Mouse (Mus musculus) MEL (cell line): Measurements from ENCODE around the gene Fam193b. TPM values are rescaled to one million over a fixed set of nuclear protein-coding genes. Genes with fewer than 3 reads are reported as not detected.

Experiments used
- DNase-seq: peaks from one replicate; pipeline ENCODE4 v3.0.0; 2011; ENCODE audit warnings: low read depth, low spot score
- H3K27ac ChIP-seq: 2 replicates; pipeline ENCODE4 v1.5.1; 2012; ENCODE audit warnings: low read depth, mild to moderate bottlenecking, control low read depth, low read length, moderate library complexity; ENCODE audit not compliant: control insufficient read depth
- H3K27me3 ChIP-seq, 2 experiments: fragments of 150-350 bp in 1 of 2; sonication (generic) in 1 of 2; 2 replicates each; pipeline ENCODE4 v1.6.1; 2012; ENCODE audit warnings: low read length in 2 of 2, mild to moderate bottlenecking in 2 of 2, improper control_type of control experiment in 1 of 2, moderate library complexity in 1 of 2; ENCODE audit not compliant: insufficient read depth in 2 of 2, control insufficient read depth in 1 of 2
- H3K36me3 ChIP-seq, 2 experiments: 2 replicates each; pipeline ENCODE4 v1.6.1; 2012 to 2014; ENCODE audit warnings: low read length in 2 of 2, improper control_type of control experiment in 1 of 2, inconsistent platforms in 1 of 2, mild to moderate bottlenecking in 1 of 2; ENCODE audit not compliant: insufficient read depth in 2 of 2, control insufficient read depth in 1 of 2
- H3K4me1 ChIP-seq, 2 experiments: fragments of 150-350 bp in 1 of 2; sonication (generic) in 1 of 2; 2 replicates each; pipeline ENCODE4 v1.6.1; 2012; ENCODE audit warnings: low read length in 2 of 2, improper control_type of control experiment in 1 of 2, mild to moderate bottlenecking in 1 of 2; ENCODE audit not compliant: insufficient read depth in 2 of 2, control insufficient read depth in 1 of 2
- H3K4me3 ChIP-seq, 2 experiments: fragments of 150-350 bp in 1 of 2; sonication (generic) in 1 of 2; 2 replicates each; pipeline ENCODE4 v1.5.1; 2012; ENCODE audit warnings: low read depth in 2 of 2, low read length in 2 of 2, mild to moderate bottlenecking in 2 of 2, moderate library complexity in 2 of 2, control low read depth in 1 of 2, improper control_type of control experiment in 1 of 2; ENCODE audit not compliant: control insufficient read depth in 1 of 2, insufficient read depth in 1 of 2
- H3K79me2 ChIP-seq: 2 replicates; pipeline ENCODE4 v1.6.1; 2012; ENCODE audit warnings: mild to moderate bottlenecking, low read length, moderate library complexity; ENCODE audit not compliant: control insufficient read depth, poor library complexity, insufficient read depth
- H3K9ac ChIP-seq: 2 replicates; pipeline ENCODE4 v1.6.1; 2012; ENCODE audit warnings: low read depth, mild to moderate bottlenecking, control low read depth, low read length, moderate library complexity; ENCODE audit not compliant: control insufficient read depth, poor library complexity, severe bottlenecking
- H3K9me3 ChIP-seq: fragments of 150-350 bp; sonication (generic); replicated peaks from 2 replicates; pipeline ENCODE4 v1.6.1; 2012; ENCODE audit warnings: mild to moderate bottlenecking, low read length, improper control_type of control experiment, moderate library complexity; ENCODE audit not compliant: insufficient read depth
- BHLHE40 ChIP-seq: IDR thresholded peaks from 2 replicates; pipeline ENCODE4 v1.6.1; 2012; ENCODE audit warnings: low read depth, mild to moderate bottlenecking, inconsistent platforms, low read length, improper control_type of control experiment, borderline replicate concordance
- CHD2 ChIP-seq: IDR thresholded peaks from 2 replicates; pipeline ENCODE4 v1.6.1; 2011; ENCODE audit warnings: low read length, improper control_type of control experiment
- CTCF ChIP-seq, 3 experiments: IDR thresholded peaks in 2 of 3; conservative IDR thresholded peaks in 1 of 3; 2 replicates each; pipeline ENCODE4 v1.5.1; 2011 to 2012; ENCODE audit warnings: low read length in 3 of 3, low read depth in 2 of 3, mild to moderate bottlenecking in 2 of 3, improper control_type of control experiment in 1 of 3, inconsistent platforms in 1 of 3, mixed read lengths in 1 of 3, moderate library complexity in 1 of 3; ENCODE audit not compliant: control insufficient read depth in 1 of 3, insufficient read depth in 1 of 3, poor library complexity in 1 of 3, severe bottlenecking in 1 of 3
- E2F4 ChIP-seq: IDR thresholded peaks from 2 replicates; pipeline ENCODE4 v1.6.1; 2011; ENCODE audit warnings: low read depth, low read length, improper control_type of control experiment, borderline replicate concordance
- ELF1 ChIP-seq: IDR thresholded peaks from 2 replicates; pipeline ENCODE4 v1.6.1; 2014; ENCODE audit warnings: low read depth, mild to moderate bottlenecking, inconsistent platforms, low read length, improper control_type of control experiment, moderate library complexity
- EP300 ChIP-seq, 2 experiments: IDR thresholded peaks; 2 replicates each; pipeline ENCODE4 v1.6.1; 2011; ENCODE audit warnings: improper control_type of control experiment in 2 of 2, low read length in 2 of 2, low read depth in 1 of 2, mild to moderate bottlenecking in 1 of 2
- GABPA ChIP-seq: IDR thresholded peaks from 2 replicates; pipeline ENCODE4 v1.6.1; 2012; ENCODE audit warnings: low read depth, mild to moderate bottlenecking, inconsistent platforms, low read length, improper control_type of control experiment, moderate library complexity
- GATA1 ChIP-seq: IDR thresholded peaks from 2 replicates; pipeline ENCODE4 v1.6.1; 2011; ENCODE audit warnings: low read depth, low read length, improper control_type of control experiment
- HCFC1 ChIP-seq: IDR thresholded peaks from 2 replicates; pipeline ENCODE4 v1.6.1; 2012; ENCODE audit warnings: low read depth, mild to moderate bottlenecking, inconsistent platforms, low read length, improper control_type of control experiment, moderate library complexity
- MAFK ChIP-seq: IDR thresholded peaks from 2 replicates; pipeline ENCODE4 v1.6.1; 2011; ENCODE audit warnings: low read depth, mild to moderate bottlenecking, low read length, improper control_type of control experiment, borderline replicate concordance
- MAX ChIP-seq: IDR thresholded peaks from 2 replicates; pipeline ENCODE4 v1.6.1; 2011; ENCODE audit warnings: low read length, improper control_type of control experiment
- MAZ ChIP-seq: IDR thresholded peaks from 2 replicates; pipeline ENCODE4 v1.6.1; 2012; ENCODE audit warnings: low read depth, mild to moderate bottlenecking, inconsistent platforms, low read length, improper control_type of control experiment
- MEF2A ChIP-seq: IDR thresholded peaks from 2 replicates; pipeline ENCODE4 v1.6.1; 2014; ENCODE audit warnings: low read depth, mild to moderate bottlenecking, inconsistent platforms, low read length, improper control_type of control experiment; ENCODE audit not compliant: poor library complexity, insufficient replicate concordance, severe bottlenecking; ENCODE audit errors: extremely low read depth
- MXI1 ChIP-seq: IDR thresholded peaks from 2 replicates; pipeline ENCODE4 v1.6.1; 2011; ENCODE audit warnings: mild to moderate bottlenecking, low read depth, low read length, improper control_type of control experiment
- MYB ChIP-seq: IDR thresholded peaks from 2 replicates; pipeline ENCODE4 v1.6.1; 2011; ENCODE audit warnings: mild to moderate bottlenecking, low read depth, low read length, improper control_type of control experiment
- MYC ChIP-seq: IDR thresholded peaks from 2 replicates; pipeline ENCODE4 v1.6.1; 2011; ENCODE audit warnings: low read depth, mild to moderate bottlenecking, low read length, improper control_type of control experiment, moderate library complexity
- NELFE ChIP-seq: IDR thresholded peaks from 2 replicates; pipeline ENCODE4 v1.6.1; 2011; ENCODE audit warnings: low read depth, low read length, improper control_type of control experiment
- NRF1 ChIP-seq: IDR thresholded peaks from 2 replicates; pipeline ENCODE4 v1.6.1; 2014; ENCODE audit warnings: low read depth, mild to moderate bottlenecking, inconsistent platforms, low read length, improper control_type of control experiment, moderate library complexity; ENCODE audit not compliant: poor library complexity, insufficient read depth, severe bottlenecking
- POLR2A ChIP-seq, 2 experiments: IDR thresholded peaks; 2 replicates each; pipeline ENCODE4 v1.6.1; 2011 to 2012; ENCODE audit warnings: low read length in 2 of 2, mild to moderate bottlenecking in 2 of 2, control low read depth in 1 of 2, improper control_type of control experiment in 1 of 2, low read depth in 1 of 2, moderate library complexity in 1 of 2; ENCODE audit not compliant: control insufficient read depth in 1 of 2, insufficient read depth in 1 of 2, poor library complexity in 1 of 2
- POLR2AphosphoS2 ChIP-seq: IDR thresholded peaks from 2 replicates; pipeline ENCODE4 v1.6.1; 2011; ENCODE audit warnings: low read length, improper control_type of control experiment
- POLR2AphosphoS5 ChIP-seq: IDR thresholded peaks from 2 replicates; pipeline ENCODE4 v1.6.1; 2012; ENCODE audit warnings: low read depth, borderline replicate concordance, mild to moderate bottlenecking, inconsistent platforms, low read length, moderate library complexity, mixed read lengths
- RAD21 ChIP-seq: IDR thresholded peaks from 2 replicates; pipeline ENCODE4 v1.6.1; 2011; ENCODE audit warnings: mild to moderate bottlenecking, low read depth, low read length, improper control_type of control experiment
- RCOR1 ChIP-seq: IDR thresholded peaks from 2 replicates; pipeline ENCODE4 v1.6.1; 2012; ENCODE audit warnings: low read depth, mild to moderate bottlenecking, inconsistent platforms, low read length, improper control_type of control experiment
- SIN3A ChIP-seq: IDR thresholded peaks from 2 replicates; pipeline ENCODE4 v1.6.1; 2012; ENCODE audit warnings: low read length, improper control_type of control experiment, inconsistent platforms
- SMC3 ChIP-seq: IDR thresholded peaks from 2 replicates; pipeline ENCODE4 v1.6.1; 2011; ENCODE audit warnings: low read depth, low read length, improper control_type of control experiment
- TAL1 ChIP-seq: IDR thresholded peaks from 2 replicates; pipeline ENCODE4 v1.6.1; 2012; ENCODE audit warnings: mild to moderate bottlenecking, inconsistent platforms, low read length, moderate library complexity, mixed read lengths
- TBP ChIP-seq: IDR thresholded peaks from 2 replicates; pipeline ENCODE4 v1.8.0; 2011; ENCODE audit warnings: low read depth, low read length, improper control_type of control experiment
- UBTF ChIP-seq: IDR thresholded peaks from 2 replicates; pipeline ENCODE4 v1.6.1; 2012; ENCODE audit warnings: low read depth, mild to moderate bottlenecking, inconsistent platforms, low read length, improper control_type of control experiment, moderate library complexity, borderline replicate concordance; ENCODE audit not compliant: insufficient read depth
- USF1 ChIP-seq: IDR thresholded peaks from 2 replicates; pipeline ENCODE4 v1.6.1; 2014; ENCODE audit warnings: low read depth, mild to moderate bottlenecking, inconsistent platforms, low read length, improper control_type of control experiment, moderate library complexity
- USF2 ChIP-seq, 2 experiments: IDR thresholded peaks; 2 replicates each; pipeline ENCODE4 v1.6.1; 2011 to 2012; ENCODE audit warnings: improper control_type of control experiment in 2 of 2, low read length in 2 of 2, borderline replicate concordance in 1 of 2, inconsistent platforms in 1 of 2, low read depth in 1 of 2, mild to moderate bottlenecking in 1 of 2; ENCODE audit not compliant: insufficient read depth in 1 of 2
- ZC3H11A ChIP-seq: IDR thresholded peaks from 2 replicates; pipeline ENCODE4 v1.6.1; 2012; ENCODE audit warnings: low read depth, mild to moderate bottlenecking, inconsistent platforms, low read length, improper control_type of control experiment
- ZKSCAN1 ChIP-seq: IDR thresholded peaks from 2 replicates; pipeline ENCODE4 v1.6.1; 2012; ENCODE audit warnings: low read depth, mild to moderate bottlenecking, inconsistent platforms, low read length, improper control_type of control experiment, moderate library complexity
- ZMIZ1 ChIP-seq: IDR thresholded peaks from 2 replicates; pipeline ENCODE4 v1.6.1; 2012; ENCODE audit warnings: low read depth, mild to moderate bottlenecking, inconsistent platforms, low read length, improper control_type of control experiment, moderate library complexity
- ZNF384 ChIP-seq: IDR thresholded peaks from 2 replicates; pipeline ENCODE4 v1.6.1; 2012; ENCODE audit warnings: low read depth, mild to moderate bottlenecking, inconsistent platforms, low read length, improper control_type of control experiment
- polyA plus RNA-seq, 2 experiments: library from polyadenylated mRNA; stranded (reverse) in 1 of 2; unstranded in 1 of 2; fragments of >175 nt in 1 of 2; fragments of >200 nt in 1 of 2; gene quantifications; 2 replicates each; pipeline versions ENCODE4 v1.2.1 to v1.2.4; 2012; ENCODE audit warnings: low replicate concordance in 2 of 2, low read depth in 1 of 2; ENCODE audit not compliant: insufficient read length in 2 of 2, insufficient read depth in 1 of 2, missing spikeins in 1 of 2
- total RNA-seq: library from RNA; depleted of rRNA; stranded (reverse); fragments of 300-350 nt; gene quantifications from 2 replicates; pipeline ENCODE4 v1.2.3, GENCODE M21; 2012

The Fam193b gene
- total and polyA plus RNA-seq, 3 experiments, result 11.9 to 38.7 TPM; not detected in 1

DNA sequence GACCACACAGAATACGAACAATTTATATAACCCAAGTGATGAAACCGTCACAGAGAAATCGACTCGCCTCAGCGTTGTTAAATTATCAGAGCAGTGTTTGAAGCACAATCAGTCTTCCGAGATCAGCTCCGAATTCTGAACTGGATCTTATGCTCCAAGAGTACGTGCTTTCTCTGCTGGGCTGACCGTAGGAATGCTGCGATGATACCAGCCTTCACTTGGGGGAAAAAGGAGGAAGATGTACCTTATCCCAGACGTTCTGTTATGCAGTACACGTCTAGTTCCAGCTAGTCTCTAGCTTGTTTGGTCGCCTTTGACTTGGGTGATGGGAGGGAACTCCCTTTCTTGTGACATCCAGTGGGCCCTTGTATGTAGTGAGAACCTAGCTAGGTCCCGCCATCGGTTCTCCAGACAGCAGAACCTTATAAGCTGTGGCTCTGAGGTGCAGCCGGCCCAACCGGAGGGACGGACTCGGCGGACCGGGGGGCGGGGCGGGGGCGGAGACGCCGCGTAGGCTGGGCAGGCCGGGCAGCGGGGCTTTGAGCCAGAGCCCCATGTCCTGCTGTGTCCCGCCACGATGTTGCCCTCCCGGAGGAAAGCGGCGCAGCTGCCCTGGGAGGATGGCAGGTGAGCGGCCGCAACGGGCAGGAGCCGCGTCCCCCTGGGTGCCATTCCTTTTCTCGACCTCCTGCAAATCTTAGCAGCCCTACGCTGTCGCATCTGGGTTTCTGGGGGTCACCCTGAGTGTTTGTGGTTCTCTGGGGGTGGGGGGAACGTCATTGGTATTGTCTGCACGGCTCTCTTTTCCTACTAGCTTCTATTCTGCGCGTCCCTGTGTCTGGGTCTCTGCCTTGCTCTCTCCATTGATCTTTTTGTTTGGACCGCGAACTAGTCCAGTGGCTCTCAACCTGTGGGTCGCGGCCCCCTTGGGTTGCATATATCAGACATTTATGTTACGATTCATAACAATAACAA is 28.9 kb upstream of the Fam193b start, which contains the start of gene B4galt7:
Gene B4galt7 (plus strand): TSS at position 331 of the 975 bp plus-strand sequence.
- peaks cover 0 to 2% of the 10 kb centered on the region in 2 experiments; a peak in 2 of 4 replicates for H3K4me1 ChIP-seq
- peaks cover 8% of the 10 kb centered on the region in 2 experiments; a peak in 3 of 4 replicates for H3K36me3 ChIP-seq
- H3K27ac ChIP-seq, result peak within 1 kb of the TSS; percentile 44
- no peak for TF ChIP-seq ZKSCAN1
- no peak for TF ChIP-seq POLR2AphosphoS5
- TF ChIP-seq SMC3, result no peak
- TF ChIP-seq RCOR1, result no peak
- no peak for TF ChIP-seq ZC3H11A
- TF ChIP-seq GATA1, result no peak
- peak in 1 of 2 experiments; percentile 19; a peak in 2 of 4 replicates for TF ChIP-seq EP300 (IDR thresholded peaks at IDR 0.05; ENCODE audit: low read depth in 1 of 2, low read length in 2 of 2)
- TF ChIP-seq ZNF384, result no peak
- TF ChIP-seq CTCF (IDR thresholded peaks at IDR 0.05 in 2 of 3, conservative IDR thresholded peaks at IDR 0.05 in 1 of 3; ENCODE audit: control insufficient read depth in 1 of 3, insufficient read depth in 1 of 3, low read depth in 2 of 3, low read length in 3 of 3, poor library complexity in 1 of 3, severe bottlenecking in 1 of 3), result no peak
- no peak for TF ChIP-seq MYC
- no peak for TF ChIP-seq RAD21
- TF ChIP-seq HCFC1, result peak; percentile 95
- peak; percentile 92 for TF ChIP-seq SIN3A
- peak; percentile 18; the same call in 1 of the 2 replicates for TF ChIP-seq GABPA
- no peak for TF ChIP-seq TAL1
- peak; percentile 89 for TF ChIP-seq MXI1
- peak; percentile 43 to 62; a peak in 3 of 4 replicates for TF ChIP-seq POLR2A (IDR thresholded peaks at IDR 0.05; ENCODE audit: control insufficient read depth in 1 of 2, insufficient read depth in 1 of 2, low read depth in 1 of 2, low read length in 2 of 2, poor library complexity in 1 of 2)
- peak; percentile 84 for TF ChIP-seq ELF1
- TF ChIP-seq TBP, result peak; percentile 50; the same call in 1 of the 2 replicates
- TF ChIP-seq MAX, result no peak
- 0 out of 2 replicates have a peak, but pooled peaks have one; percentile 28 for TF ChIP-seq USF1
- TF ChIP-seq NRF1, result 0 out of 2 replicates have a peak, but pooled peaks have one; percentile 33
- TF ChIP-seq USF2 (IDR thresholded peaks at IDR 0.05; ENCODE audit: borderline replicate concordance in 1 of 2, insufficient read depth in 1 of 2, low read depth in 1 of 2, low read length in 2 of 2), result no peak
- no peak for TF ChIP-seq MYB
- TF ChIP-seq BHLHE40, result no peak
- TF ChIP-seq POLR2AphosphoS2, result peak; percentile 33; the same call in 1 of the 2 replicates
- no peak for TF ChIP-seq MEF2A
- no peak for TF ChIP-seq CHD2
- TF ChIP-seq MAZ, result peak; percentile 91
- TF ChIP-seq MAFK, result no peak
- no peak for TF ChIP-seq UBTF
- TF ChIP-seq E2F4, result 0 out of 2 replicates have a peak, but pooled peaks have one; percentile 29
- no peak for TF ChIP-seq ZMIZ1
- peak; percentile 52 for TF ChIP-seq NELFE

More for the DNA sequence above, 28.9 kb upstream of the Fam193b start, which contains the start of gene B4galt7:
- Histone ChIP-seq H3K79me2 (peaks cover 7% of the 10 kb centered on the region), H3K9ac (peak within 1 kb of the TSS; percentile 81), H3K9me3 (no peaks in the 10 kb centered on the region), H3K27me3 (no peaks in the 10 kb centered on the region), H3K4me3 (peak within 1 kb of the TSS; percentile 93 to 98)
- peak; percentile 89 for DNase-seq
